Mouse (Mus musculus): ENCODE measurements around the gene Slc1a1. TPM values are rescaled to one million over a fixed set of nuclear protein-coding genes. Genes with fewer than 3 reads are reported as not detected.

Gene Slc1a1
- total and polyA plus RNA-seq, 3 experiments: 1.3 to 2.9 (median 2.2) TPM

- no peak for TF ChIP-seq EP300 (IDR thresholded peaks at IDR 0.05; ENCODE audit: insufficient read depth, low read depth, low read length)
- no peak for TF ChIP-seq POLR2A (IDR thresholded peaks at IDR 0.05; ENCODE audit: insufficient read depth, low read depth, low read length)
- TF ChIP-seq CTCF (IDR thresholded peaks at IDR 0.05): no peak
- DNase-seq: no peak
- no peaks in the 10 kb centered on the region for H3K27me3 ChIP-seq (ENCODE audit: control insufficient read depth, insufficient read depth, low read length)
- no peaks in the 10 kb centered on the region for H3K36me3 ChIP-seq (ENCODE audit: control insufficient read depth, insufficient read depth, low read length)
- H3K4me3 ChIP-seq: no peak overlapping the region
- H3K4me1 ChIP-seq (ENCODE audit: control insufficient read depth, insufficient read depth, low read length): no peaks in the 10 kb centered on the region
- no peak overlapping the region for H3K27ac ChIP-seq
- WGBS: 91% methylated on average over 2 of the region's 2 CpGs
- H3K79me2 ChIP-seq (replicated peaks; ENCODE audit: control insufficient read depth, insufficient read depth, low read length): no peaks in the 10 kb centered on the region
- intact Hi-C loops (cut with DNase I): no loop called here
- no peak overlapping the region for H3K9ac ChIP-seq (ENCODE audit: low read depth, low read length)
Observed at GRCm38 (mm10) chr19:28860246-28860645, 25.4 kb downstream of the Slc1a1 start.

- Histone ChIP-seq H3K36me3 (ENCODE audit: control insufficient read depth, insufficient read depth, low read length) (no peaks in the 10 kb centered on the region), H3K9ac (ENCODE audit: low read depth, low read length) (no peak overlapping the region), H3K27me3 (ENCODE audit: control insufficient read depth, insufficient read depth, low read length) (no peaks in the 10 kb centered on the region), H3K79me2 (replicated peaks; ENCODE audit: control insufficient read depth, insufficient read depth, low read length) (no peaks in the 10 kb centered on the region), H3K4me1 (ENCODE audit: control insufficient read depth, insufficient read depth, low read length) (no peaks in the 10 kb centered on the region), H3K4me3 (no peak overlapping the region), H3K27ac (no peak overlapping the region)
- intact Hi-C loops (cut with DNase I): no loop called here
- no peak for DNase-seq
- TF ChIP-seq CTCF (IDR thresholded peaks at IDR 0.05) (no peak), POLR2A (IDR thresholded peaks at IDR 0.05; ENCODE audit: insufficient read depth, low read depth, low read length) (no peak), EP300 (IDR thresholded peaks at IDR 0.05; ENCODE audit: insufficient read depth, low read depth, low read length) (no peak)
- WGBS: 93% methylated on average over 10 of the region's 10 CpGs
Observed at GRCm38 (mm10) chr19:28863626-28864025, 28.8 kb downstream of the Slc1a1 start.

DNA sequence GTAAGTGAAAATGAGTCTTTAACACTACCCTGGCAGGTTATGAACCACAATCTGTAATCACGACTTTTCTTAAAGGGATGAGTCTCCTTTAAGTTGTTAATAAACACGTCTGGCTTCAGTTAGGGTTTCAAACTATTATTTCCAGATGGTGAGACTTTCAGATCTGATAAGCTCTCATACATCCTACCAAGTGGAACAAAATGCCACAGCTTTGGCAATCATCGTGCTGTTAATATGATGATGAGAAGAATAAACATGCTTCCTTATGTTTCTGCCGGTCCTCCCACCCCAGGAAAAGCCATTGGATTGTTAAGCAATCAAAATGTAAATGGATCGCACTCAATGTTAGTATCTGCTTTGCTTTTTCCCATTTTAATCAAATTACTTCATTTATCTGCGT is 30.1 kb downstream of the Slc1a1 start:
- H3K4me3 ChIP-seq: no peak overlapping the region
- TF ChIP-seq EP300 (IDR thresholded peaks at IDR 0.05; ENCODE audit: insufficient read depth, low read depth, low read length) (no peak), CTCF (IDR thresholded peaks at IDR 0.05) (no peak), POLR2A (IDR thresholded peaks at IDR 0.05; ENCODE audit: insufficient read depth, low read depth, low read length) (no peak)
- 67% methylated on average over 6 of the region's 6 CpGs for WGBS
- H3K36me3 ChIP-seq (ENCODE audit: control insufficient read depth, insufficient read depth, low read length): no peaks in the 10 kb centered on the region
- intact Hi-C loops (cut with DNase I): no loop called here
- no peaks in the 10 kb centered on the region for H3K79me2 ChIP-seq (replicated peaks; ENCODE audit: control insufficient read depth, insufficient read depth, low read length)
- no peak overlapping the region for H3K27ac ChIP-seq
- no peak for DNase-seq
- no peaks in the 10 kb centered on the region for H3K27me3 ChIP-seq (ENCODE audit: control insufficient read depth, insufficient read depth, low read length)
- H3K9ac ChIP-seq (ENCODE audit: low read depth, low read length): no peak overlapping the region
- H3K4me1 ChIP-seq (ENCODE audit: control insufficient read depth, insufficient read depth, low read length): no peaks in the 10 kb centered on the region

- H3K36me3 ChIP-seq (ENCODE audit: control insufficient read depth, insufficient read depth, low read length): no peaks in the 10 kb centered on the region
- DNase-seq: no peak
- no peaks in the 10 kb centered on the region for H3K27me3 ChIP-seq (ENCODE audit: control insufficient read depth, insufficient read depth, low read length)
- no peak overlapping the region for H3K4me3 ChIP-seq
- H3K79me2 ChIP-seq (replicated peaks; ENCODE audit: control insufficient read depth, insufficient read depth, low read length): no peaks in the 10 kb centered on the region
- no peak overlapping the region for H3K9ac ChIP-seq (ENCODE audit: low read depth, low read length)
- TF ChIP-seq POLR2A (IDR thresholded peaks at IDR 0.05; ENCODE audit: insufficient read depth, low read depth, low read length) (no peak), EP300 (IDR thresholded peaks at IDR 0.05; ENCODE audit: insufficient read depth, low read depth, low read length) (no peak), CTCF (IDR thresholded peaks at IDR 0.05) (no peak)
- no peak overlapping the region for H3K27ac ChIP-seq
- H3K4me1 ChIP-seq (ENCODE audit: control insufficient read depth, insufficient read depth, low read length): no peaks in the 10 kb centered on the region
- 87% methylated on average over 1 of the region's 1 CpGs for WGBS
- intact Hi-C loops (cut with DNase I): no loop called here
Observed at GRCm38 (mm10) chr19:28865501-28865900, 30.7 kb downstream of the Slc1a1 start.

- no peak for DNase-seq
- H3K4me3 ChIP-seq: no peak overlapping the region
- no peak for TF ChIP-seq POLR2A (IDR thresholded peaks at IDR 0.05; ENCODE audit: insufficient read depth, low read depth, low read length)
- TF ChIP-seq EP300 (IDR thresholded peaks at IDR 0.05; ENCODE audit: insufficient read depth, low read depth, low read length): no peak
- intact Hi-C loops (cut with DNase I): no loop called here
- WGBS: 92% methylated on average over 6 of the region's 6 CpGs
- H3K9ac ChIP-seq (ENCODE audit: low read depth, low read length): no peak overlapping the region
- no peaks in the 10 kb centered on the region for H3K4me1 ChIP-seq (ENCODE audit: control insufficient read depth, insufficient read depth, low read length)
- H3K36me3 ChIP-seq (ENCODE audit: control insufficient read depth, insufficient read depth, low read length): no peaks in the 10 kb centered on the region
- no peaks in the 10 kb centered on the region for H3K27me3 ChIP-seq (ENCODE audit: control insufficient read depth, insufficient read depth, low read length)
- no peak overlapping the region for H3K27ac ChIP-seq
- H3K79me2 ChIP-seq (replicated peaks; ENCODE audit: control insufficient read depth, insufficient read depth, low read length): no peaks in the 10 kb centered on the region
Observed at GRCm38 (mm10) chr19:28869251-28869855, 34.5 kb downstream of the Slc1a1 start.

DNA sequence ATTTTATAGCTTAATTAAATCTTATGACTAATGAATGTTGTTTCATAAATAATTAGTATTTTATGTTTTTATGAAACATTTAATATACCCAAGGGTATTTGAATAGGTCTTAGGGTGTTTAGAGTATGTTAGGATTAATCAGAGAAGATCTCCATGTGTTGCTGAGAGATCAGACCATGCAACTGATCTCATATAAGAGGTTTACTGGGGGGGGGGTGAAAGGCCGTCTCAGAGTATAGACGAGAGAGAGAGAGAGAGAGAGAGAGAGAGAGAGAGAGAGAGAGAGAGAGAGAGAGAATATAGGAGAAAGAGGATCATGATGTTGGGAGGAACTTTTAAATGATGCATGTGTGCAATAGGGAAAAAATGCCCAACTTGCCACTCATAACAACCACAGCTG is 35.5 kb downstream of the Slc1a1 start:
- no peak for DNase-seq
- intact Hi-C loops (cut with DNase I): no loop called here
- no peak for TF ChIP-seq EP300 (IDR thresholded peaks at IDR 0.05; ENCODE audit: insufficient read depth, low read depth, low read length)
- TF ChIP-seq CTCF (IDR thresholded peaks at IDR 0.05): no peak
- TF ChIP-seq POLR2A (IDR thresholded peaks at IDR 0.05; ENCODE audit: insufficient read depth, low read depth, low read length): no peak
- Histone ChIP-seq H3K36me3 (ENCODE audit: control insufficient read depth, insufficient read depth, low read length) (no peaks in the 10 kb centered on the region), H3K4me1 (ENCODE audit: control insufficient read depth, insufficient read depth, low read length) (no peaks in the 10 kb centered on the region), H3K79me2 (replicated peaks; ENCODE audit: control insufficient read depth, insufficient read depth, low read length) (no peaks in the 10 kb centered on the region), H3K27ac (no peak overlapping the region), H3K9ac (ENCODE audit: low read depth, low read length) (no peak overlapping the region), H3K4me3 (no peak overlapping the region), H3K27me3 (ENCODE audit: control insufficient read depth, insufficient read depth, low read length) (no peaks in the 10 kb centered on the region)
- WGBS: 77% methylated on average over 2 of the region's 2 CpGs
